9 mouse cellular contexts compared by ENCODE assay signal in genomic region chr2:28917518-28918361, GRCm38 (mm10). TPM values are rescaled to one million over a fixed set of nuclear protein-coding genes. Genes with fewer than 3 reads are reported as not detected.
A peak's percentile ranks its signal among the peaks of the same experiment; 100 is the strongest.
DNase-seq lines count a peak whose midpoint lies in the region; ATAC-seq lines count a peak whose summit lies in the region.
"Had no signal": no experiment of that assay in that cellular context is flagged by ENCODE, and none has a peak within 500 bp of the region (broad histone marks: within the 10 kb centered on the region; RNA-seq: fewer than 3 reads in every experiment).

No protein-coding gene starts in this region.

- H3K9ac ChIP-seq in forebrain, embryonic 11.5 days (ENCODE audit: low read length) = peak overlapping the region; percentile 30
- no peak overlapping the region for H3K9ac ChIP-seq in forebrain, embryonic 16.5 days (replicated peaks; ENCODE audit: low read depth, low read length)
- H3K9ac ChIP-seq in heart, embryonic 13.5 days = no peak overlapping the region
- H3K9ac ChIP-seq in liver, embryonic 15.5 days = no peak overlapping the region

- no peaks in the 10 kb centered on the region for H3K9me3 ChIP-seq in forebrain, embryonic 11.5 days (ENCODE audit: control insufficient read depth, low read length)
- H3K9me3 ChIP-seq in forebrain, embryonic 16.5 days (ENCODE audit: control insufficient read depth, low read length) = no peaks in the 10 kb centered on the region
- H3K9me3 ChIP-seq in heart, embryonic 13.5 days = no peaks in the 10 kb centered on the region
- H3K9me3 ChIP-seq in liver, embryonic 15.5 days (replicated peaks) = no peaks in the 10 kb centered on the region

- 0 out of 2 replicates have a peak, but pooled peaks have one; percentile 10 for ATAC-seq in forebrain, embryonic 11.5 days (replicated peaks; ENCODE audit: low FRiP score)
- ATAC-seq in forebrain, embryonic 16.5 days = no peak
- no peak for ATAC-seq in heart, embryonic 13.5 days (ENCODE audit: extremely low read depth, insufficient number of reproducible peaks, low FRiP score, low TSS enrichment)
- ATAC-seq in liver, embryonic 15.5 days (ENCODE audit: insufficient read depth) = no peak

- peak; percentile 69 for DNase-seq in forebrain, embryonic 11.5 days (ENCODE audit: low spot score)
- peak; percentile 41 for DNase-seq in ZHBTc4 (ENCODE audit: low read depth, low spot score)
- no peak for DNase-seq in layer of hippocampus, postnatal 14 days (ENCODE audit: low spot score in 2 of 2)
- DNase-seq in layer of hippocampus, adult 8-10 months (ENCODE audit: low spot score in 2 of 2) = no peak
- DNase-seq in frontal cortex, postnatal 10 days (ENCODE audit: low spot score in 2 of 2) = no peak

- peak overlapping the region; percentile 26; the same call in 1 of the 2 replicates for H3K4me2 ChIP-seq in forebrain, embryonic 11.5 days (ENCODE audit: low read depth, low read length, severe bottlenecking)
- H3K4me2 ChIP-seq in forebrain, embryonic 16.5 days (ENCODE audit: low read length) = no peak overlapping the region
- peak overlapping the region; percentile 42 for H3K4me2 ChIP-seq in heart, embryonic 13.5 days
- peak overlapping the region; percentile 32 for H3K4me2 ChIP-seq in liver, embryonic 15.5 days

- WGBS in forebrain, embryonic 11.5 days = under 1% methylated on average over 71 of the region's 73 CpGs
- WGBS in forebrain, embryonic 16.5 days = 1% methylated on average over 66 of the region's 73 CpGs
- WGBS in heart, embryonic 13.5 days = 1% methylated on average over 61 of the region's 73 CpGs
- 2% methylated on average over 72 of the region's 73 CpGs for WGBS in liver, embryonic 15.5 days (ENCODE audit: insufficient replicate concordance)

- peaks cover 7% of the 10 kb centered on the region; the same call in 1 of the 2 replicates for H3K4me1 ChIP-seq in forebrain, embryonic 11.5 days (replicated peaks; ENCODE audit: control insufficient read depth, insufficient read depth, low read length)
- H3K4me1 ChIP-seq in forebrain, embryonic 16.5 days (replicated peaks; ENCODE audit: control insufficient read depth, insufficient read depth, low read length) = peaks cover 12% of the 10 kb centered on the region
- H3K4me1 ChIP-seq in heart, embryonic 13.5 days = peaks cover 3% of the 10 kb centered on the region
- H3K4me1 ChIP-seq in liver, embryonic 15.5 days (replicated peaks) = peaks cover 7% of the 10 kb centered on the region; the same call in 1 of the 2 replicates

- H3K27me3 ChIP-seq in forebrain, embryonic 11.5 days (ENCODE audit: control insufficient read depth, insufficient read depth, low read length) = peaks cover 95% of the 10 kb centered on the region
- peaks cover 78% of the 10 kb centered on the region for H3K27me3 ChIP-seq in forebrain, embryonic 16.5 days (replicated peaks; ENCODE audit: control insufficient read depth, insufficient read depth, low read length)
- peaks cover 98% of the 10 kb centered on the region for H3K27me3 ChIP-seq in heart, embryonic 13.5 days (replicated peaks)
- H3K27me3 ChIP-seq in liver, embryonic 15.5 days = peaks cover 100% of the 10 kb centered on the region

- no peaks in the 10 kb centered on the region for H3K36me3 ChIP-seq in forebrain, embryonic 11.5 days (ENCODE audit: control insufficient read depth, insufficient read depth, low read length)
- H3K36me3 ChIP-seq in forebrain, embryonic 16.5 days (ENCODE audit: control insufficient read depth, insufficient read depth) = no peaks in the 10 kb centered on the region
- H3K36me3 ChIP-seq in heart, embryonic 13.5 days = no peaks in the 10 kb centered on the region
- H3K36me3 ChIP-seq in liver, embryonic 15.5 days (replicated peaks) = no peaks in the 10 kb centered on the region

- H3K27ac ChIP-seq in forebrain, embryonic 11.5 days (ENCODE audit: low read depth, low read length) = no peak overlapping the region
- no peak overlapping the region for H3K27ac ChIP-seq in forebrain, embryonic 16.5 days (ENCODE audit: low read length)
- no peak overlapping the region for H3K27ac ChIP-seq in heart, embryonic 13.5 days (replicated peaks)
- no peak overlapping the region for H3K27ac ChIP-seq in liver, embryonic 15.5 days (replicated peaks)

- peak overlapping the region; percentile 15; the same call in 1 of the 2 replicates for H3K4me3 ChIP-seq in forebrain, embryonic 11.5 days (ENCODE audit: low read depth, low read length)
- H3K4me3 ChIP-seq in forebrain, embryonic 16.5 days (replicated peaks; ENCODE audit: low read length) = no peak overlapping the region
- H3K4me3 ChIP-seq in heart, embryonic 13.5 days = peak overlapping the region; percentile 31
- H3K4me3 ChIP-seq in liver, embryonic 15.5 days (replicated peaks) = 0 out of 2 replicates have a peak overlapping the region, but pooled peaks have one; percentile 12

RNA-seq across cellular contexts. Expression of gene Barhl1, which starts 1.3 kb away (rescaled TPM):
- polyA plus RNA-seq in forebrain, embryonic 11.5 days (2014; fragmentation: Nextera tagmentation; extraction: Ambion mirVana) = 2.2 and 3.5 TPM in 2 replicates
- 0.83 and 0.89 TPM in 2 replicates for polyA plus RNA-seq in forebrain, embryonic 16.5 days (2015; fragmentation: Nextera tagmentation; extraction: Ambion mirVana)
- polyA plus RNA-seq in heart, embryonic 13.5 days (2015; fragmentation: Nextera tagmentation; extraction: Ambion mirVana) = not detected in 2 replicates
- polyA plus RNA-seq in liver, embryonic 15.5 days (2015; fragmentation: Nextera tagmentation; extraction: Ambion mirVana) = not detected in 2 replicates
- under 1 TPM; 0.14 to 0.28 TPM for total RNA-seq in layer of hippocampus, postnatal 14 days (2021)
- total RNA-seq in layer of hippocampus, adult 8-10 months (2022) = not detected
- total RNA-seq: neutrophil, adult 5-6 weeks had no signal

Comparison
In these comparisons a context has a peak if more than half of its experiments do, and no peak if none do; other contexts are left out.
1. DNase-seq: peak in forebrain, embryonic 11.5 days (single experiment) and ZHBTc4 (single experiment); none in layer of hippocampus, postnatal 14 days (0 of 2), layer of hippocampus, adult 8-10 months (0 of 2) and frontal cortex, postnatal 10 days (0 of 2).